27 mouse cellular contexts compared by ENCODE assay signal in genomic region chr13:30607881-30608280, GRCm38 (mm10). TPM values are rescaled to one million over a fixed set of nuclear protein-coding genes. Genes with fewer than 3 reads are reported as not detected.
DNase-seq lines count a peak whose midpoint lies in the region; ATAC-seq and TF ChIP-seq lines count a peak whose summit lies in the region.
"Had no signal": no experiment of that assay in that cellular context is flagged by ENCODE, and none has a peak within 500 bp of the region (broad histone marks: within the 10 kb centered on the region; RNA-seq: fewer than 3 reads in every experiment).

No protein-coding gene starts in this region.

- TF ChIP-seq CTCF in layer of hippocampus, adult 2 months (conservative IDR thresholded peaks at IDR 0.05), result no peak

- no peak overlapping the region for H3K4me3 ChIP-seq in layer of hippocampus, adult 2 months
- H3K4me3 ChIP-seq: embryonic facial prominence, embryonic 12.5 days; heart, embryonic 10.5 days; heart, embryonic 15.5 days; liver, embryonic 12.5 days had no signal

- peak; percentile 42 to 48 for DNase-seq in layer of hippocampus, adult 2 months (ENCODE audit: low spot score in 2 of 2)
- DNase-seq in layer of hippocampus, postnatal 25 days (ENCODE audit: extremely low spot score in 1 of 2, low spot score in 1 of 2), result no peak
- peak; percentile 63 for DNase-seq in right cerebral cortex, adult 18-20 months
- DNase-seq in right cerebral cortex, postnatal 4 days, result no peak
- DNase-seq in layer of hippocampus, adult 9-11 months, result peak; percentile 76
- DNase-seq in right cerebral cortex, postnatal 36 days (ENCODE audit: low spot score in 2 of 2), result peak; percentile 26 to 41
- DNase-seq in lung, postnatal 10 days, result no peak
- DNase-seq: adrenal gland, postnatal 14 days; cerebellum, adult 11-12 months; cerebellum, adult 9-11 months; embryo, embryonic 11 days; gastrocnemius, postnatal 14 days; kidney, adult 18-20 months; lung, adult 18-20 months; midbrain, embryonic 14.5 days; thymus, adult 2 months; thymus, postnatal 36 days had no signal

- ATAC-seq in megakaryocyte progenitor cell, adult 5-6 weeks (replicated peaks; ENCODE audit: poor library complexity), result no peak
- ATAC-seq: forebrain, embryonic 14.5 days; hindbrain, embryonic 16.5 days; liver, embryonic 12.5 days; lung, postnatal 0 days had no signal

- 0 out of 2 replicates have a peak overlapping the region, but pooled peaks have one; percentile 7 for H3K27ac ChIP-seq in layer of hippocampus, adult 2 months
- H3K27ac ChIP-seq: embryonic facial prominence, embryonic 12.5 days; heart, embryonic 10.5 days; heart, embryonic 15.5 days; kidney, postnatal 0 days; liver, embryonic 12.5 days; macrophage had no signal

RNA-seq across cellular contexts. Expression of gene Dusp22, which starts 51.9 kb away (rescaled TPM):
- 10 to 100 TPM; 22.5 to 23.9 TPM for total RNA-seq in layer of hippocampus, adult 2 months (2021)
- 10 to 100 TPM; 27.3 to 30.6 TPM for total RNA-seq in layer of hippocampus, postnatal 25 days (2021)
- total RNA-seq in megakaryocyte progenitor cell, adult 5-6 weeks (2015), result 1.9 and 5.2 TPM in 2 replicates
- 2.5 and 4.2 TPM in 2 replicates for total RNA-seq in megakaryocyte progenitor cell, adult 5-6 weeks (2017)

Comparison
In these comparisons a context has a peak if more than half of its experiments do, and no peak if none do; other contexts are left out.
1. DNase-seq: peak in layer of hippocampus, adult 2 months (2 of 2), right cerebral cortex, adult 18-20 months (single experiment), layer of hippocampus, adult 9-11 months (single experiment) and right cerebral cortex, postnatal 36 days (2 of 2); none in layer of hippocampus, postnatal 25 days (0 of 2), right cerebral cortex, postnatal 4 days (single experiment) and lung, postnatal 10 days (single experiment).